Mouse (Mus musculus) spleen, embryonic (tissue): ENCODE results near the gene Olfr155.

ENCODE experiments used
- CTCF ChIA-PET: fragments of 350-600 bp; sonication (Branson Sonifier 250); formaldehyde crosslinking; loops from one replicate; lab custom pipeline; 2022; lab: Charles Lee

Olfr155 gene

DNA sequence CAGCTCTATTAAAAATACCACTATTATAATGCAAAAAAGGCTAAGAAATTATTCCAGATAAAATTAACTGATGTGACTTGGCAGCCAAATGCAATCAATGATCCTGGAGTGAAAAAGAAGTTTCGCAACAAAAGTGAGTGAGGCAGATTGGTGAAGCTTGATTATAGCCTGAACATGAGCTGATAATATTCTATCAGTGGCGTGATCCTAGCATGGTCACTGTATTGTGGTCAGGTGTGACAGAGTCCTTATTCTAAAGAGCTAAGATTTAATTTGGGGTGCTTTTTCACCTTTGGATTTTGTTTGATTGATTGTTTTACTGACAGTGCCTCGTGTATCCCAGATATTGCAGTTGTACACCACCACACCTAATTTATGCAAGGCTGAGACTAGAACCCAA lies 39.9 kb downstream of the Olfr155 start:
- CTCF ChIA-PET, result interaction anchor here (0.8 kb wide), 1 partner anchor 57 kb away, joined by 3 read pairs; no protein-coding TSS in a partner anchor

GRCm38 (mm10) chr4:43897209-43897608 lies 45.8 kb downstream of the Olfr155 start:
- CTCF ChIA-PET, result no interaction called here

DNA sequence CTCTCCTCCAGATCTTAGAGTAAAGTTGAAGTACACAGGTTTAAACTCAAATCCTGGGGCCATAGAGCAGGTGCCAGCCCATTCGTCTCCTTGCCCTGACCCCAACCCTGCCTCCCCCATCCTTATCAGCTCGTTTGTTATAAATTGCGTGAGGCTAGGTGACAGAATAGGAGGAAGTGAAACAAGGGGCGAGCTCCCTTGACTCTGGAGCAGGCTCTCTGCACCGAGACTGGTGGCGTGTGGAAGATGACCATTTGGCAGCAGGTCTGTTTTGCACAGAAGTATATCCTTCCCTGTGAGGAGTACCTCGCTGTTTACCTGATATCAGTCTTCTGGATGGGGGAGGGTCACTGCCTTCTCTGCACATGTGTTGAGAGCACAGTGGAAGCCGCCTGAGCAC lies 47.8 kb downstream of the Olfr155 start:
- CTCF ChIA-PET, result interaction anchor here (0.6 kb wide), 1 partner anchor 62 kb away, joined by 3 read pairs; no protein-coding TSS in a partner anchor

- CTCF ChIA-PET, result no interaction called here
Observed at GRCm38 (mm10) chr4:43903690-43904089, 52.3 kb downstream of the Olfr155 start.

DNA sequence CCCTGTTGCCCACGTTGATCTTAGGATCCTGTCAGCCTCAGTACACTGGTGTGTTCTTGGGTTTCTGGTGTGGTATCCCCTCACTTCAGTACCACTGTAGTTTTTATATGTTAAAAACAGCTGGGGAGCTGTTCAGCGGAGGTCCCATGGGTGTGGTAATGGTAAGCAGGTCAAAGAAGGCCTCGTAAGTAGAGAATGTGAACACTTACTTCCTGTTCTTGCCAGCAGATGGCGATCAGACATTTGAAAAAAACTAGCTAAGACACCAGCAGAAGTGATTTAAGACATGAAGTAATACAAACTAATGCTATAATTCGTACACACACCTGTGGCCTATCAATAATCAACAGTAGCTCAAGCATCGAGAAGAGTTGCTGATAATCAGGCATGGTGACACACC lies 55.1 kb downstream of the Olfr155 start:
- CTCF ChIA-PET, result interaction anchor here (0.6 to 1.4 kb wide), 4 partner anchors 19 to 76 kb away, joined by 3 to 6 read pairs (median 4); no protein-coding TSS in a partner anchor
